In genomic region chr1:120650068-120650467, GRCm38 (mm10) we compare ENCODE assay signal across 21 mouse cellular contexts. TPM values are rescaled to one million over a fixed set of nuclear protein-coding genes. Genes with fewer than 3 reads are reported as not detected.
"Had no signal": no experiment of that assay in that cellular context is flagged by ENCODE, and none has a peak within 500 bp of the region (broad histone marks: within the 10 kb centered on the region; RNA-seq: fewer than 3 reads in every experiment).

No protein-coding gene starts in this region.

- H3K27ac ChIP-seq: neural tube, embryonic 13.5 days; neural tube, embryonic 15.5 days; stomach, embryonic 15.5 days; stomach, postnatal 0 days had no signal

- H3K4me2 ChIP-seq: neural tube, embryonic 13.5 days; neural tube, embryonic 15.5 days; stomach, embryonic 15.5 days had no signal

- H3K4me3 ChIP-seq: neural tube, embryonic 13.5 days; neural tube, embryonic 15.5 days; stomach, embryonic 15.5 days had no signal

- H3K27me3 ChIP-seq: neural tube, embryonic 13.5 days; neural tube, embryonic 15.5 days; stomach, embryonic 15.5 days had no signal

- H3K36me3 ChIP-seq: neural tube, embryonic 13.5 days; neural tube, embryonic 15.5 days; stomach, embryonic 15.5 days had no signal

- H3K9me3 ChIP-seq: neural tube, embryonic 13.5 days; neural tube, embryonic 15.5 days; stomach, embryonic 15.5 days had no signal

- H3K4me1 ChIP-seq: stomach, embryonic 15.5 days had no signal

- DNase-seq: retina, postnatal 1 day; right cerebral cortex, adult 18-20 months; right cerebral cortex, postnatal 14 days; right cerebral cortex, postnatal 25 days; right cerebral cortex, postnatal 4 days; spleen, adult 18-20 months; thymus, adult 18-20 months; thymus, adult 2 months; thymus, postnatal 14 days; thymus, postnatal 25 days; thymus, postnatal 36 days; thymus, postnatal 4 days had no signal

- H3K9ac ChIP-seq: neural tube, embryonic 13.5 days; neural tube, embryonic 15.5 days; stomach, embryonic 15.5 days had no signal

RNA-seq across cellular contexts. Expression of gene En1, which starts 47.9 kb away (rescaled TPM):
- total RNA-seq: neutrophil, adult 5-6 weeks had no signal
- polyA plus RNA-seq: small intestine, adult 2 months; spleen, adult 2 months; stomach, embryonic 14.5 days; stomach, postnatal 0 days; urinary bladder, adult 2 months had no signal
